Mouse (Mus musculus): ENCODE results near the gene Tmem219.
A peak's percentile ranks its signal among the peaks of the same experiment; 100 is the strongest.

DNA sequence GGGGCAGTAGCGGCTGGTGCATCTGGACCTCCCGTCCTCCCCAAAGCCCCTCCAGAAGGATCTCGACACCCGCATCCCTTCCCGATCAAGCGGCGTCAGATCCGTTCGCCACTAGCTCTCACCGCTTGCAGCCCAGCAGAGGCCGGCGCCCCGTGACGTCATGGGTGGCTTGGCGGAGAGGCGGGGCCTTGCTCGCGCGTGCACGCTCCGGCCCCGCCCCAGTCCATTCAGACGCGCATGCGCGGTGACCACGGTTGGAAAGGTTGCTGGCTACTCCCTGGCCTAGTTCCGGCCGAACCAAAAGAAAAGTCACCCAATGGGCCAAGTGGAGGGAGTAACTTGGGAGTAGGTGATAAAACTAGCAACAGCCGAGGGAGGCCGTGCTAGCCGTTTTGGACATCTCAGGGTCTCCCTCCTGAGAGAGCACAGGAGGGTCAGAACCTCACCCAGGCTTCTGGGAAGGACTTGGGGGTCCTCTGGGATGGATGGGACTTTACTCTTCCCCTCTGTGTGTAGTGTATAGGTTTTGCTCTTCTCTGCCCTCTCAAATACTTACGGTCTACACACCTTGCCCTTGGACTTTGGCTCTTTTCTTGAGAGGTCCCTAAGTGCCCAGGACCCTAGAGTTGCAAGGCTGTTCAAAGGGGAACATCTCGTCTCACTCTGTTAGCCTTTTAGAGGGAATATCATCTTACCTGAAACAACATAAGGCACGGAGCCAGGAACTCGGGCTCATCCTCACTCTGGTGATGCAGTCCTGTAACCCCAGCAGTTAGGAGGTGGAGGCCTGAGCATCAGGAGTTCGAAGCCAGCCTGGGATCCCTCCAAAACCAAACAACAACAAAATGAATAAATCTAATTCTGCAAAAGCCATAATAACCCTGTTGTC is 24.4 kb downstream of the Tmem219 start:
- TF ChIP-seq CTCF (conservative IDR thresholded peaks at IDR 0.05; ENCODE audit: insufficient read depth, insufficient read length, low read depth, low read length) (no peak), POLR2A (IDR thresholded peaks at IDR 0.05; ENCODE audit: low read depth, low read length) (peak; percentile 53)
